Mouse (Mus musculus) kidney, embryonic 15.5 days (tissue): ENCODE measurements around the gene Ythdf2. TPM values are rescaled to one million over a fixed set of nuclear protein-coding genes. Genes with fewer than 3 reads are reported as not detected.

Experiments
- ATAC-seq: fragments of 200-750 bp; cut with Nextera tagmentation; replicated peaks from 2 replicates; pipeline ENCODE4 v1.8.0; 2017; ENCODE audit warnings: moderate TSS enrichment; ENCODE audit not compliant: low FRiP score
- H3K27ac ChIP-seq: fragments of 300-500 bp; sonication (generic); 2 replicates; pipeline ENCODE4 v1.5.1; 2015; ENCODE audit warnings: mild to moderate bottlenecking, inconsistent platforms
- H3K27me3 ChIP-seq: fragments of 300-500 bp; sonication (generic); 2 replicates; pipeline ENCODE4 v1.6.1; 2015; ENCODE audit warnings: inconsistent platforms
- H3K36me3 ChIP-seq: fragments of 300-500 bp; sonication (generic); 2 replicates; pipeline ENCODE4 v1.6.1; 2015; ENCODE audit warnings: inconsistent platforms
- H3K4me1 ChIP-seq: fragments of 300-500 bp; sonication (generic); 2 replicates; pipeline ENCODE4 v1.6.1; 2015; ENCODE audit warnings: inconsistent platforms
- H3K4me2 ChIP-seq: fragments of 300-500 bp; sonication (generic); 2 replicates; pipeline ENCODE4 v1.6.1; 2015; ENCODE audit warnings: moderate library complexity, mild to moderate bottlenecking, inconsistent platforms
- H3K4me3 ChIP-seq: fragments of 300-500 bp; sonication (generic); replicated peaks from 2 replicates; pipeline ENCODE4 v1.5.1; 2015; ENCODE audit warnings: mild to moderate bottlenecking, inconsistent platforms
- H3K9ac ChIP-seq: fragments of 300-500 bp; sonication (generic); 2 replicates; pipeline ENCODE4 v1.6.1; 2015; ENCODE audit warnings: mild to moderate bottlenecking, inconsistent platforms
- H3K9me3 ChIP-seq: fragments of 300-500 bp; sonication (generic); replicated peaks from 2 replicates; pipeline ENCODE4 v1.6.1; 2016; ENCODE audit warnings: inconsistent platforms
- WGBS: fragments of 180-500 bp; shearing (Covaris S2); methylation state at CpG from one replicate; pipeline ENCODE4 v1.1.7; 2015; ENCODE audit warnings: mixed read lengths; 5-methylcytosine and 5-hydroxymethylcytosine counted together
- polyA plus RNA-seq: library from polyadenylated mRNA; unstranded; fragments of >200 nt; fragmentation: Nextera tagmentation; extraction: Ambion mirVana; gene quantifications from 2 replicates; pipeline ENCODE4 v1.2.1, GENCODE M21; 2015

Ythdf2 gene
- polyA plus RNA-seq, 1 experiment from 2014 or later = 107 TPM

DNA sequence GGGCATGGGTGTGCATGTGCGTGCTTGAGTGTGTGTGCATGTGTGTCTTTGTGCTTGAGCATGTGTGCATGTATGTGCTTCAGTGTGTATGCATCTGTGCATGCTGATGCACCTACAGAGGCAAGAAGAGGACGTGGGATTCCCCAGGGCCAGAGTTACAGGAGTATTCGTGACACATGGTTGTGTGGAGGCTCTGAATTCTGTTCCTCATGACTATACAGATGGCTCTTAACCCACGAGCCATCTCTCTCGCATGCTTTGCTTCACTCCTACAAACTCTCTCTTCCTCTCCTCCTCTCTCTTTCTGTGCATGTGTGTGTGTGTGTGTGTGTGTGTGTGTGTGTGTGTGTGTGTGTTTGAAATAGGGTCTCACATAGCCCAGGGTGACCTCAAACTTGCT, 42.3 kb downstream of the Ythdf2 start:
- H3K4me2 ChIP-seq = no peak overlapping the region
- H3K27me3 ChIP-seq = no peaks in the 10 kb centered on the region
- no peaks in the 10 kb centered on the region for H3K9me3 ChIP-seq
- no peak for ATAC-seq
- H3K4me3 ChIP-seq = no peak overlapping the region
- H3K36me3 ChIP-seq = no peaks in the 10 kb centered on the region
- no peak overlapping the region for H3K9ac ChIP-seq
- WGBS = 74% methylated on average over 5 of the region's 5 CpGs
- H3K27ac ChIP-seq = no peak overlapping the region
- H3K4me1 ChIP-seq = peaks cover 12% of the 10 kb centered on the region

DNA sequence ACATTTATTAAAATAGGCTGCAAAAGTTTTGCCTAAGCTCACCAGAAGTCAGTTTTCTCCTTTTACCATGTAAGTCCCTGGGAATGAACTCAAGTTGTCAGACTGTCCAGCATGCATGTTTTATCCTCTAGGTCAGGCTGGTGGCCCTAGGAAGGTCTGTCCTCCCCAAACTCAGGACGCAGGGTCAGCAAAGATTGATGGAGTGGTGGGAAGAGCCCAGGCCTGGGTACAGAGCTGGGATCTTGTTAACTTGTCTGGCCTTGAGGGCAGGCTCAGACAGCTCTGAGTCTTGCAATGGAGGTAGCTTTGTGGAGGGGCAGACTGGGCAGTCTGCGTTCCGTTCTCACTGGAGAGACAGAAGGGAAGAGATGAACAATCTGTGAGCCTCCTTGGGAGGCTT, 42.8 kb downstream of the Ythdf2 start:
- H3K27ac ChIP-seq = no peak overlapping the region
- no peak overlapping the region for H3K4me2 ChIP-seq
- no peak overlapping the region for H3K4me3 ChIP-seq
- H3K4me1 ChIP-seq = peaks cover 12% of the 10 kb centered on the region
- H3K9me3 ChIP-seq = no peaks in the 10 kb centered on the region
- H3K36me3 ChIP-seq = no peaks in the 10 kb centered on the region
- H3K9ac ChIP-seq = no peak overlapping the region
- no peaks in the 10 kb centered on the region for H3K27me3 ChIP-seq
- ATAC-seq = no peak
- 60% methylated on average over 3 of the region's 3 CpGs for whole genome bisulfite sequencing

GRCm38 (mm10) chr4:132167436-132167835, 44.7 kb downstream of the Ythdf2 start:
- H3K4me2 ChIP-seq = no peak overlapping the region
- H3K4me3 ChIP-seq = no peak overlapping the region
- H3K27me3 ChIP-seq = no peaks in the 10 kb centered on the region
- no peaks in the 10 kb centered on the region for H3K36me3 ChIP-seq
- 87% methylated on average over 3 of the region's 3 CpGs for WGBS
- H3K9me3 ChIP-seq = no peaks in the 10 kb centered on the region
- H3K27ac ChIP-seq = no peak overlapping the region
- no peak overlapping the region for H3K9ac ChIP-seq
- no peak for ATAC-seq
- H3K4me1 ChIP-seq = peaks cover 12% of the 10 kb centered on the region

DNA sequence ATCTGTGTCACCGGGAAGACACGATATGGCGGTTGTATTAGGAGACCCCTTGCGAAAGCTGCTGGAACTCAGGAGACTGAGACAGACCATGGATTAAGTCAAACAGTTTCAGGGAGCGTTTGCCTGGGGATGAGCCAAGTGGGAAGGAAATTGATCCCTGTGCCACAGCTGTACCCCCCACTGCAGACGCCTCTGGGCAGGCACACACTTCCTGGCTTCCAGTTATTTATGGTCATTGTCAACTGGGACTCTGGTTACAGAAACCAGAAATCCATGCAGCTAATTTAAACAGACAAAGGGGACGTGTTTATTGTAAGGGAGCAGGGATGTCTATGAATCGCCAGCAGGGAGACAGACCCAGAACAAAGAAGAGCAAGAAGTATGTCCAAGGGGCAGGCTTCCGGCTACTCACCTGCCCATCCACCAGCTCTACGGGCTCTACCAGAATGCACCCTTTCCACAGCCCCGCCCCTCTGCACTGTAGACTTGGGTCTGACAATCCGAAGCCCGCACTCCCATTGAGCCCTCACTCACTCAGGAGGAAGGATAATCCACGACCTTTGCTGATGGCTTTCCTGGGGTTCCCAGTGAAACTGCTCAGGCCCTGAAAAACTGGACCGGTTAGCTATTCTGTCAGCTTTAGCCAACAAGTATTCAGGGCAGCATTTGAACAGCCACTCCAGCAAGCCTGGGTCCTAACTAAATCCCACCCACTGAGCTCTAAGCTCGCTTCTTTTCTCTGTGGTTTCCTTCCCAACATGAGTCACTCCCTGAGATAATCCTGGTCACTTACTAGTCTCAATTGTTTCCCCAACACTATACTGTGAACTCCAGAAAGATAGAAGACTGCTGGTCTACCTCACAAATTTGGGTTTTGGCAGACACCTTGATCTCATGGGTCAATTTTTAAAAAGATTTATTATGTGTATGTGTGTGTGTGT, 45.5 kb downstream of the Ythdf2 start:
- 56% methylated on average over 16 of the region's 16 CpGs for WGBS
- Histone ChIP-seq H3K9me3 (no peaks in the 10 kb centered on the region), H3K4me2 (no peak overlapping the region), H3K27me3 (no peaks in the 10 kb centered on the region), H3K4me3 (no peak overlapping the region), H3K9ac (no peak overlapping the region), H3K27ac (peak overlapping the region; percentile 42; the same call in 1 of the 2 replicates), H3K36me3 (no peaks in the 10 kb centered on the region), H3K4me1 (peaks cover 12% of the 10 kb centered on the region)
- no peak for ATAC-seq

- Histone ChIP-seq H3K4me1 (peaks cover 12% of the 10 kb centered on the region), H3K9ac (no peak overlapping the region), H3K27ac (no peak overlapping the region), H3K4me2 (no peak overlapping the region), H3K36me3 (no peaks in the 10 kb centered on the region), H3K9me3 (no peaks in the 10 kb centered on the region), H3K27me3 (no peaks in the 10 kb centered on the region), H3K4me3 (no peak overlapping the region)
- 44% methylated on average over 14 of the region's 14 CpGs for WGBS
- ATAC-seq = no peak
These were observed 46.4 kb downstream of the Ythdf2 start for GRCm38 (mm10) chr4:132165691-132166090.

DNA sequence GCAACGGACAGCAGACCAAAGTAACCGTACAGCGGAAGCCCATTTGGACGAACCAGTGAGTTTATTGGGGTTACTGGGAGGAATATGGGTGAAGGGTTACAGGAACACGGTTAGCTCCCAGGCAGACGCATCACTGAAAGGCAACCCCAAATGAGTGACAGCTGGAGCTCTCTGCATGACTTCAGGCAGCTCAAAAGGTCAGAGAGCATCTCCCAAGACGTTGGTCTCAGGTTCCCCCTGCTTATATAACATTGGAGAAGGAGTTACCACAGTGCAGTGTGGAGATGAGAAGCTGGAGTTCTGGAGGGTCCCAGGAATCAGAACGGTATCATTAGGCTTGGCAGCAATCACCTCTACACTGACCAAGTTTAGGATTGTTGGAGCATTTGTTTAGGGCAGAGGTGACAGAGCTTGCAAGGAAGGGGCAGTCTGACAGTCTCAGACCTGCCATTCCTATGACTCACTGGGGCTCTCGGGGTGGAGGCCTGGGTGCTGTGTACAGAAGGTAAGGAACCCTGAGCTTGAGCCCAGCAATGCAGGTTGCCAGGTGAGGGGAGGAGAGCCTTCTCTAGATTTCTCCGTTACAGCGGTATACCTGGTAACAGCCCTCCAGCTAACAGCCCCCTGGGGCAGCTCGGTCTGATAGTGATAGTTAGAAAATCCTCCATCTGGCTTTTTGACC, 55.0 kb downstream of the Ythdf2 start:
- no peak overlapping the region for H3K9ac ChIP-seq
- H3K27ac ChIP-seq = no peak overlapping the region
- WGBS = 43% methylated on average over 12 of the region's 12 CpGs
- no peak overlapping the region for H3K4me2 ChIP-seq
- H3K27me3 ChIP-seq = no peaks in the 10 kb centered on the region
- no peak overlapping the region for H3K4me3 ChIP-seq
- no peaks in the 10 kb centered on the region for H3K36me3 ChIP-seq
- H3K4me1 ChIP-seq = peaks cover 5% of the 10 kb centered on the region; the same call in 1 of the 2 replicates
- ATAC-seq = no peak
- H3K9me3 ChIP-seq = 0 out of 2 replicates have a peak, but pooled peaks cover 3% of the 10 kb centered on the region

DNA sequence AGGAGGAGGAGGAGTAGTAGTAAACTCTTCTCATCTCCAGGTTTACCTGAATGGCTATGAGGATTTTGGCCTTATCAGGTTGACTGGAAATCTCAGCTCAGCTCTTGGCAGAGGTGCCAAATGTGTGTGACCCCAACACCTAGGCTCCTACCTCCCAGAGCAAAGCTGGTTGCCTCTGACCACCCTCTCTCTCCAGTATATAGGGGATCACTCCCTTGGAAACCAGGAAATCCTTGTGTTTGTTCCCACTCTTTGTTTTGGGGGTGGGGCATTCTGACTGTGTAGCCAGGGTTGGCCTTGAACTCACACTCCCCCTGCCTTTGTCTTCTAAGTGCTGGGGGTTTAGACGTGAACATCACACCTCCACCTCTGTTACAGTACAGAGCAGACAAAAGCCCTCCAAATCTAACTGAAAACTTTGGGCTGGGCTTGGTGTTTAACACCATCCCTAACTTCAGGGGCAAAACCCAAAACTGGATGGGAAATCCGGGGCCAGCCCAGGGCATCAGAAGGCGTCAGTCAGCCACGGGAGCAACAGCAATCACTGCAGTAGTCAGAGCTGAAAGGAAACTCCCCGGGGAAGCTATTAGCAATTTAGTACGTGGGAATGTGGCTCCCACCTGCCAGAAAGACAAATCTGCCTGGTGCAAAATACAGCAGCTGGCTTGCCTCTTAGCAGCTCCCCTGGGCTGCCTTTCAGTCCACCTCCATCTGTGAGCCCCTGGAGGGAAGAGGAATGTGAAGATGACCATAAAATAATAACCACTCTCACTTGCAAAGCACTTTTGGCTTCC, 57.0 kb downstream of the Ythdf2 start:
- Histone ChIP-seq H3K4me2 (no peak overlapping the region), H3K9ac (no peak overlapping the region), H3K36me3 (no peaks in the 10 kb centered on the region), H3K27me3 (no peaks in the 10 kb centered on the region), H3K9me3 (0 out of 2 replicates have a peak, but pooled peaks cover 3% of the 10 kb centered on the region), H3K4me1 (peaks cover 5% of the 10 kb centered on the region; the same call in 1 of the 2 replicates), H3K4me3 (no peak overlapping the region), H3K27ac (no peak overlapping the region)
- ATAC-seq = no peak
- WGBS = 5% methylated on average over 6 of the region's 6 CpGs

- 0 out of 2 replicates have a peak, but pooled peaks cover 3% of the 10 kb centered on the region for H3K9me3 ChIP-seq
- no peak overlapping the region for H3K4me2 ChIP-seq
- 50% methylated on average over 1 of the region's 1 CpGs for WGBS
- H3K9ac ChIP-seq = no peak overlapping the region
- H3K27me3 ChIP-seq = no peaks in the 10 kb centered on the region
- H3K4me3 ChIP-seq = no peak overlapping the region
- no peak overlapping the region for H3K27ac ChIP-seq
- ATAC-seq = no peak
- H3K4me1 ChIP-seq = peaks cover 5% of the 10 kb centered on the region; the same call in 1 of the 2 replicates
- H3K36me3 ChIP-seq = no peaks in the 10 kb centered on the region
These were observed 60.4 kb downstream of the Ythdf2 start for GRCm38 (mm10) chr4:132151673-132152072.

- Histone ChIP-seq H3K27me3 (peaks cover 52% of the 10 kb centered on the region), H3K4me1 (peaks cover 17% of the 10 kb centered on the region), H3K27ac (no peak overlapping the region), H3K4me2 (no peak overlapping the region), H3K9ac (no peak overlapping the region), H3K9me3 (no peaks in the 10 kb centered on the region), H3K4me3 (no peak overlapping the region), H3K36me3 (no peaks in the 10 kb centered on the region)
- 79% methylated on average over 5 of the region's 5 CpGs for WGBS
- ATAC-seq = no peak
These were observed 65.9 kb downstream of the Ythdf2 start for GRCm38 (mm10) chr4:132146201-132146600.

DNA sequence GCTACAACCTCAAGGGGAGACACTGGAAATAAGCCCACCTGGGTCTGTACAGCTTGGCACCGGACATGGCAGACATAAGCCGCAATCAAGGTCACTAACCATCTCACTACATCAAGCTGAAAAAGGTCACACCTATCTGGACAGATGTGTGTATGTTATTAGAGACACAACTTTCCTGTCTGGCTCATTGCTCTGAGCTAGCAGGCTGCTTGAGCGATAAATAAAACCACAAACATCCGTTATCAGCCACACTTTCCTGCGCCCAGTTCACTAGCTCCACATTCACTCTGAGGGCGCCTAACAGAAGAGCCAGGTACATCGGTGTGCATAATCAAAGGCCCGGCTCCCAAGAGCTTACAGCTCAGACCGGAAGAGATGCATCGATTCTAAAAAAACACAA, 67.0 kb downstream of the Ythdf2 start:
- peaks cover 58% of the 10 kb centered on the region for H3K27me3 ChIP-seq
- H3K9ac ChIP-seq = no peak overlapping the region
- peaks cover 17% of the 10 kb centered on the region for H3K4me1 ChIP-seq
- H3K9me3 ChIP-seq = no peaks in the 10 kb centered on the region
- no peak overlapping the region for H3K27ac ChIP-seq
- H3K4me2 ChIP-seq = peak overlapping the region; percentile 91
- 37% methylated on average over 10 of the region's 10 CpGs for WGBS
- no peak for ATAC-seq
- peak overlapping the region; percentile 53 for H3K4me3 ChIP-seq
- no peaks in the 10 kb centered on the region for H3K36me3 ChIP-seq

DNA sequence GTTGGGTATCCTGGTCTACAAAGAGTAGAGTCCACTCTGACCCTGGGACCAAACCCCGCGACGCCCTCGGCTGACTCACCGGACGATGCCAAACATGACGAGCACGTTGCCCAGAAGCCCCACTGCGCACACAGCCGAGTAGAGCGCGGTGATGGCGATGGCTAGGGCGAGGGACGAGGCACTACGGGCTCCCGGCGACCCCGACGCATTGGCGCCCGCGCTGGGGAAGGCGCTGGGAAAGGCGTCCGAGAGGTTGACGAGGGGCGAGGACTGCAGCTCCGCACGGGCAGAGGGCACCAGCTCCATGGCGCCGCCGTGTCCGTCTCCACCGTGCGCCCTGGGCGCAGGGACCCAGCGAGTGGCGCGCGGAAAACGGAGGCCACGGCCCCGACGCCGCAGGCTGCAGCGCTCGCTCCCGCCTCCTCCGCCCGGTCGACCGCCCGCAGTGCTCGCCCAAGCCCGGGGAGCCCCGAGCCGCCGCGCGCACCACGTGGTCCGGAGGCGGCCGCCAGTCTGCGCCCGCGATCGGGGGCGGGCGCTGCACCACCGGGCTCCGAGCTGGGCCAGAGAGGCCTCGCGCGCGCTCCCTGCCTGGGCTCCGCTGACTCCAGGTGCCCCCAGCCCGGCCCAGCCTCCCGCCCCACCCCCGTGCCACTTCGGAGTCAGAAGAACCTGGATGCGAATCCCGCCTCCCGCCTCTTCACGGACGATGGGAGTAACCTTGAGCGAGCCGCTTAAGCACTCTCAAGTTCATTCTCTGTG, 67.8 kb downstream of the Ythdf2 start, which contains the start of gene Oprd1:
Gene Oprd1 (minus strand): TSS at position 407 of the 762 bp plus-strand sequence.
- peak within 1 kb of the TSS; percentile 91 for H3K4me2 ChIP-seq
- ATAC-seq = 0 out of 2 replicates have a peak, but pooled peaks have one; percentile 54
- peaks cover 58% of the 10 kb centered on the region for H3K27me3 ChIP-seq
- H3K27ac ChIP-seq = no peak within 1 kb of the TSS
- H3K4me3 ChIP-seq = peak within 1 kb of the TSS; percentile 53
- no peaks in the 10 kb centered on the region for H3K36me3 ChIP-seq
- H3K9me3 ChIP-seq = no peaks in the 10 kb centered on the region
- 1% methylated on average over 80 of the region's 89 CpGs for WGBS
- peak within 1 kb of the TSS; percentile 31 for H3K9ac ChIP-seq
- peaks cover 17% of the 10 kb centered on the region for H3K4me1 ChIP-seq
